Mouse (Mus musculus) brain, embryonic 14.5 days (tissue): ENCODE measurements around the gene Ppil2. TPM values are rescaled to one million over a fixed set of nuclear protein-coding genes. Genes with fewer than 3 reads are reported as not detected.

Experiments
- DNase-seq: peaks from one replicate; pipeline ENCODE4 v3.0.0-alpha.2; 2011; ENCODE audit warnings: low read depth
- CTCF ChIP-seq: fragments of 200-500 bp; IDR thresholded peaks from 2 replicates; pipeline ENCODE4 v1.5.1; 2012; ENCODE audit warnings: inconsistent platforms, mild to moderate bottlenecking, moderate library complexity, borderline replicate concordance; ENCODE audit not compliant: insufficient read depth, insufficient read length; ENCODE audit errors: extremely low read depth
- POLR2A ChIP-seq: fragments of 200-500 bp; IDR thresholded peaks from 2 replicates; pipeline ENCODE4 v1.6.1; 2012; ENCODE audit warnings: mild to moderate bottlenecking, inconsistent platforms, borderline replicate concordance; ENCODE audit not compliant: poor library complexity, insufficient read depth, insufficient read length, severe bottlenecking; ENCODE audit errors: extremely low read depth
- polyA plus RNA-seq: library from polyadenylated mRNA; depleted of rRNA; stranded (reverse); fragments of >200 nt; gene quantifications from 2 replicates; pipeline ENCODE4 v1.2.3, GENCODE M21; 2012

The Ppil2 gene
- polyA plus RNA-seq, 1 experiment: 134 TPM

- TF ChIP-seq POLR2A (peak; percentile 67), CTCF (peak; percentile 61)
Measured at GRCm38 (mm10) chr16:17132089-17132905, 21.2 kb upstream of the Ppil2 start, which contains the start of gene Sdf2l1. Sdf2l1 (minus strand) TSS chr16:17132383.

DNA sequence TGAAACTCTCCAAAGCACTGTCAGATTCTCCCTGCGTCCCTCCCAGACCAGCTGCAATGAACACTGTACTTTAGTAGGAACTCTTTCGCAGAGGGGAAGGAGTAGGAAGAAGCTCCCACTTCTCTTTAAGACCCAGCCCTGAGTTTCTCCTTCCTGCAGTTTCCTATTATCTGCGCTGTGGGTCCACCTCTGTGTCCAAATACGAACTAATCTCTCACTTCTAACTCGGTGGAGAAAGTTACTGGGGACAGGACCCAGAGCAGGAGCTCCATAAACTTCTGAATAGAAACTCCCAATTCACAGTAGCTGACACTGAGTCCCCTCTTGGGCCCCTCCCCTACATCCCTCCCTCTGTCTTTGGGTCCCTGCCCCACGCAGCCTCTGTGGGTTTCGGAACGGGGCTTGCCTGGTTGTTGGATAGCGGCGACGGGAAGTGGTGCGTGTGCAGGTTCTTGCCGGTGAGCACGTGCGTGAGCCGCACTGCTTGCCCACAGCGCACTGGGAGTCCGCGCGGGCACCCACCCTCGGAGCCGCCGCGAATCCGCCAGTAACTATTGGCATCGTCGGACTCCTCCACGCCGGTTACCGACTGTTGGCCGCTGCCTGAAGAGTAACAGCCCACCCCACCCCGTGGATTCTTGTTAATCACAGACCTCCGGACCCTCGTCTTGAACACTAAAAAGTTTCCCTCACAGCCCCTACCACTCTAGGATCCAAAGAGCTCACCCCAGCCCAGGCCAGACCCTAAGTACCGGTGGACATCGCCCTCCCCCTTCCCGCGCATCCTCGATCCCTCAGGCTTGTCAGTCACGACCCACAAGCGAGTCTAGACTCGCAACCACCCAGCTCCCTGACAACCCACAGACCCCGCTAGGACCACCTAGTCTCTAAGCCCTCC is 20.4 kb upstream of the Ppil2 start:
- DNase-seq: peak; percentile 10
- TF ChIP-seq CTCF: no peak
- TF ChIP-seq POLR2A: no peak

More at GRCm38 (mm10) chr16:17132089-17132905, 21.2 kb upstream of the Ppil2 start, which contains the start of gene Sdf2l1:
- DNase-seq: peak; percentile 99

GRCm38 (mm10) chr16:17127292-17127691 is 16.2 kb upstream of the Ppil2 start:
- TF ChIP-seq POLR2A (no peak), CTCF (peak; percentile 54; the same call in 1 of the 2 replicates)
- peak; percentile 37 for DNase-seq

DNA sequence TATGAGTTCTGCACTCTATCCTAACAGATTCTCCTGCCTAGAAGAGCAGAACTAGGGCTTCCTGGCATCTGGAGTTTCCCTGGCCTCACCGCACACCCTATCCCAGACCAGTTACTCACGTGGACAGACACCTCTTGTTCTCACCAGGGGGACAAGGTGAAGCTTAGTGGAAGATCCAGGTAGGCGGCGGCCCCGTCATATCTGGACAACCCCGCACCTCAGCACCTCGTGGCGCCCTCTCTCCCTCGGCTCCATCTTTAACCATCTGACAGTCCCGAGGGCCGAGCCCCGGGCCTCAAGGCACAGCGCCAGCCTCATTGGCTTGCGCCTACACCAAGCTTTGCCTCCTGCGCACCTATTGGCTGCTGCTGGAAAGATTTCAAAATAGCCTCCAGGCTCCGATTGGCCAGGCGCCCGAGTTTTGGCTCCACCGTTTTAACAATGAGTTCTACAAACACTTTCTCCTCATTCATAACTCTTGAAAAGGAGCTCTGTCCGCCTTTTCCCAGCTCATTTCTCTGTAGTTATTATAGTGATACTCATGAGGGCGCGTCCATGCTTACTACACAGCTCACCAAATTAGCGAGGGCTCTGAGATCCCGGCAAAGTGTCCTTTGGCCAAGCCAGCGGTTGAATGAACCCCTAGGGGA is 13.9 kb upstream of the Ppil2 start, which contains the start of gene 2610318N02Rik:
TSS of gene 2610318N02Rik (minus strand) at position 297 of the 650 bp plus-strand sequence.
- DNase-seq: peak; percentile 96
- TF ChIP-seq POLR2A: peak; percentile 41; the same call in 1 of the 2 replicates
- no peak for TF ChIP-seq CTCF

DNA sequence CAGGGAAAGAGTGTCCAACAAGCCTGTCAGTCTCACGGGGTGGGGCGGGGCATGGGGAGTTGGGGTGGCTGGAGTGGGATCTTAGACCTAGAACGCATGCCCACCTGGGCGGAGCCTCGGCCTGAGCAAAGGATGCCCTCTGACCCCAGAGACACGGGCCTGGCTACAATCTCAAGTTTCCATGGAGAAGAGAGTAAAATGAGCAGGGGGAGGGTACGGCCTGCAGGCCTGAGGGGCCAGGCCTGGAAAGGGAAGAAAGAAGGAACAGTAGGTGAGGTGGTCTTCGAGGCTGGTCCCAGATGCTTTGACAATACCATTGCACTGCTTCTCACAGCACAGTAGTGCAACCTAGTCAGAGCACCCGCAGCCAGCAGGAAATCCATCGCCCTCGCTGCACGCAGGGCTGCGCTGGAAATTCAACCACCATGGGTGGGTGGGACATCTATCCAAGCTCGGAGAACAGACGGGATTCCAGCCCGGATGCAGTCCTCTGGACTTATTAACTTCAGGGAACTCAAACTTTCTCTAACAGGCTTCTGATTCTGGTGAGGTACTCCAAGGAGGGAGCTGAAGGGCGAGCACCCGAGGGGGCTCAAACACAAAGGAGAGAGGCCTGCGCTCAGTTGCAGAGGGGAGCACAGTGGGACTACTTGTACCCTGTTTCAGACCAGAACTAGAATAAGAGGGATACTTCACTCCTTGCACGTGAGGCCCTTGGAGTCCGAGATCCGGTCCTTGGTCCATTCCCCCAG is 13.2 kb upstream of the Ppil2 start:
- peak; percentile 70 for DNase-seq
- TF ChIP-seq POLR2A (no peak), CTCF (no peak)

GRCm38 (mm10) chr16:17121569-17121968 is 10.5 kb upstream of the Ppil2 start:
- DNase-seq: peak; percentile 56

GRCm38 (mm10) chr16:17117309-17117799 is 6.3 kb upstream of the Ppil2 start:
- no peak for DNase-seq
- TF ChIP-seq POLR2A: no peak
- no peak for TF ChIP-seq CTCF

More at GRCm38 (mm10) chr16:17121569-17121968, 10.5 kb upstream of the Ppil2 start:
- no peak for TF ChIP-seq POLR2A
- no peak for TF ChIP-seq CTCF

DNA sequence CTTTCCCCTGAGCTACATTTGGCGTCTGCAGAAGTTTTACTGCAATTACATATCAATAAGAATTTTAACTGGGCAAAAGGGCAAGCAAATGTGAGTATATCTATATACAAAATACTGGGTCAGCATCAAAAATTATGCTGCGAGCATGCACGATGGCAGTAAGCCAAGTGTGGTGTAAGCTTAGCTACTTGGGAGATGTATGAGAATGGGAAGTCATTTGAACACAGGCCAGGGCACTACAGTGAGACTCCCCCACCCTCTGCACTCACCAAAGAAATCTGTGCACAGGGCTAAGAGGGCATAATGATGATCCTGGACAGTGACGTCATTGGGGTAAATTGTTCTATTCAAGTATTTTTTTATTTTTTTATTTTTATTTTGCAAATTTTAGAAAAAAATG is 6.5 kb downstream of the Ppil2 start:
- TF ChIP-seq CTCF (no peak), POLR2A (no peak)
- no peak for DNase-seq

GRCm38 (mm10) chr16:17102630-17103220 is 8.3 kb downstream of the Ppil2 start:
- DNase-seq: peak; percentile 82
- no peak for TF ChIP-seq CTCF
- TF ChIP-seq POLR2A: no peak
